Mouse (Mus musculus): ENCODE measurements around the gene Hcfc1r1. TPM values are rescaled to one million over a fixed set of nuclear protein-coding genes. Genes with fewer than 3 reads are reported as not detected.

Hcfc1r1 gene
- polyA plus RNA-seq, 1 experiment, result 359 TPM

GRCm38 (mm10) chr17:23675127-23675526 is 1.7 kb downstream of the Hcfc1r1 start:
- no peak for DNase-seq (ENCODE audit: low read depth)

DNA sequence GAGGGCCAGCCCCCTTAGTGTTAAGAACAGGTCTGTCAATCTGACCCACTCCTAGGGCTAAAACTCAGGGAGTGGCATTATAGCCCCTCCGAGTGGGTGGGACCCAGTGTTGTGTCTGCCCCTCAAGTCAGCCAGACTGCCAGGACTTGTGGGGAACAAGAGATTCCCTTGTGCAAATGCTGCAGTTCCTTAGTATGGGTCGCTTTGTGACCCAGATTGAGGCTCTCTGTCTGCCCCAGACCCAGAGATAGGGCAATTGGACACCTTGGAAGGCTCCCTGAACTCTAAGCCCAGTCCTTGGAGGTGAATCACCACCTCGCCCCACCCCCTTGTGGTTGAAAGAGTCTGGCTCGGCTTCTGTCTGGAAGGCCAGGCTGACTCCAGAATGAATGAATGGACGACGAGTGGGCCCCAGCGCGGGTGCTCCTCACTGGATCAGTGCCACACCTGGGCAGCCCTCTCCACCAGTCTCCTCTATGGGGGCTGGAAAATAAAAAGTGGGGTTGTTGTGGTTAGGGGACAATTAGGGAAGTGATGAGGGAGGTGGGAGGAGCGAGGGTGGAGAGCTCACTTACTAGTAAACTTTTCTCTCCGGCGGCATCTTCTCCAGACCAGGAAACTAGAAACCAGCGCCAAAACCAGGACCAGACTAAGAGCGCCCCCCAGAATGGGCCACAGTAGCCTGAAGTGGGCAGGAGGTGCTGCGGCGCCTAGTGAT is 2.3 kb downstream of the Hcfc1r1 start:
- DNase-seq (ENCODE audit: low read depth), result no peak

DNA sequence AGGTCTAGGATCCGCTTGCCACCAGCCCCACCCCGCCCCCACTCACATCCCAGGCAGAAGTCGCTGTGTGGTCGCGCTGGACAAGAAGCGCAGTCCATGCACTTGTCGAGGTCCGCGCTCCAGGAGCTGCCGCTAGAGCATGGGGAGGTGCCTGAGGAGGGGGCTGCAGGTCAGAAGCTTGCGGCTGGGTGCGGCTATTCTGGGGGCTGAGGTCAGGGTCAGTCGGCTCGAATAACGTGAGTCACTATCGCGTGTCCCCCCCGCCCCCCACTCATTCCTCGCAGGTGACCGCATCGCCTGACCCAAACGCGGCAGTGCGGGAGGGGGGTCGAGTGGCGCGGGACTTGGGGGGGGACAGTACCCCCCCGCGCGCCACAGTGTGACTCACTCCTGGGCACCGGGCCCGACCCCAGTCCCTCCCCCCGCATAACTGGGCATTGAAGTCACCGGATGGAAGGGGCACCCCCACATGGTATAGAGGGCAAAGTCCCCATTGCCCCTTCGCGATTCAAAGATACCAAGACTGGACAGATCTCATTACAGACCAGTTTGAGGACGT is 3.2 kb downstream of the Hcfc1r1 start:
- no peak for DNase-seq (ENCODE audit: low read depth)

- no peak for DNase-seq (ENCODE audit: low read depth)
Measured at GRCm38 (mm10) chr17:23677236-23677679, 3.9 kb downstream of the Hcfc1r1 start, which contains the start of gene Tnfrsf12a. Tnfrsf12a (minus strand) TSS chr17:23677468.

DNA sequence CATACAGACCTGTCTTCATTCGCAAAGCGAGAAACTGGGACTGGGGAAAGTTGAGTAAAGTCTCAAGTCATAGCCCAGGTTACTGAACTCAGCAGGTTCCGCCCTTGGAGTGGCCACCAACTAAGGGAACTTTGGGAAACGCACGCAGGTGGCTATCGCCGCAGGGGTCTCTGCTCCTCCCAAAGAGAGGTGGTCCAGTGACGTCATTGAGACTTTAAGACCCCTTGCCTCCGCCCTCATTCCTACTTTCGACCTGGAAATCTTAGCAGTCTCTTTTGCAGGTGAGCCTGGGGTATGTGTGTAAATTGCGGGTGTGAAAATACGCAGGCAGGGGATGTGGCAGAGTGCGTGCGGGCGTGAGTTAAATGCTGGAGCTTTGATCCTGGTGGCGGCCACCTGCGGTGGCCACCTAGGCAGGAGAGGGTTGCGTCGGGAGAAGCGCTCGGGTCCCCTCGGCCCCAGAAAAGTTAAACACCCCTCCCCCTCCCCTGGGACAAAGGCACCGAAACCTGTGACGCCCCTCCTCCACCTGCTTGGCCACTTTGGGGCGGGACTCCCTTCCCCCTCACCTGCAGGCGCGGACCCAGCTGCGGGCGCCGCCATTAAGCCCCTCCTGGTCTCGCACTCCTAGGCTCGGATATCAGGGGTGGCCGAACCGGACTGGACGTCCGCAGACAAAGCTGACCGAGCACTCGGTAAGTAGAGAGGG is 5.9 kb downstream of the Hcfc1r1 start, which contains the start of gene Cldn6:
Gene Cldn6 (plus strand): TSS at position 123 of the 709 bp plus-strand sequence.
- DNase-seq (ENCODE audit: low read depth), result no peak

DNA sequence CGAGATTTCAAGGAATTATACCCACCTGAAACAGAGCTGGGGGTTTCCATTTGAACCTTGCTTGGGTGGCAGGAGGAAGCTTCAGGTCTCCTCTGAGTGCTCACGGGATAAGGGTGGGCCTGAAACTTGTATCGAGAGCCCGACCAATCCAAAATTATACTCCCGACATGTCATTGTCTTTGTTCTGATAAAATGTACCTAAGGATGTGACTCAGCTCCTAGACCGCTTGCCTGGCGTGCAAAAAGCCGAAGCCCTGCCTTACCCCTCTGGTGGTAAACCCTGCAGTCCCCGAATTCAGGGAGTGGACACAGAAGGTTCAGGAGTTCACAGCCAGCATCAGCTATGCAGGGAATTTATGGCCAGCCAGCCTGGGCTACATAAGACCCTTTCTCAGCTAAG is 6.9 kb downstream of the Hcfc1r1 start:
- no peak for DNase-seq (ENCODE audit: low read depth)

GRCm38 (mm10) chr17:23681086-23681485 is 7.7 kb downstream of the Hcfc1r1 start:
- no peak for DNase-seq (ENCODE audit: low read depth)

- no peak for DNase-seq (ENCODE audit: low read depth)
Measured at GRCm38 (mm10) chr17:23682092-23682491, 8.7 kb downstream of the Hcfc1r1 start.

DNA sequence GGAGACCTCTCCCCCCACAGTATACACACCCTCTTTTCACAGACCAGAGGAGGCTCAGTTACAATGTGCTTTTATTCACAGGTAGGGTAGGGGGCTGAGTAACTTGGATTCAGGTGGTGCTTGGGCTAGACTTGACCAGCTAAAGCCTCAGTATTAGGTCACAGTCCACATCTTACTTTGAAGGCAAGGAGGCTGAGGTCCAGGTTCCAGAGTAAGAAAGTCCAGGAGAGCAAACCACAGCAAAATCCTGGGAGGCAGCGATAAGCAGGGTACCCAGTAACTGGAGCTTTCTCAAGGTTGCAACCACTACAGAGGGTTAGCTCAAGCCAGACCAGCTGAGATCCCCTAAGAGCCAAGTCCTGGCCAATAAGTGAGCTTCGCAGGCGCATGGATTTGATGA is 9.1 kb downstream of the Hcfc1r1 start:
- DNase-seq (ENCODE audit: low read depth), result no peak

DNA sequence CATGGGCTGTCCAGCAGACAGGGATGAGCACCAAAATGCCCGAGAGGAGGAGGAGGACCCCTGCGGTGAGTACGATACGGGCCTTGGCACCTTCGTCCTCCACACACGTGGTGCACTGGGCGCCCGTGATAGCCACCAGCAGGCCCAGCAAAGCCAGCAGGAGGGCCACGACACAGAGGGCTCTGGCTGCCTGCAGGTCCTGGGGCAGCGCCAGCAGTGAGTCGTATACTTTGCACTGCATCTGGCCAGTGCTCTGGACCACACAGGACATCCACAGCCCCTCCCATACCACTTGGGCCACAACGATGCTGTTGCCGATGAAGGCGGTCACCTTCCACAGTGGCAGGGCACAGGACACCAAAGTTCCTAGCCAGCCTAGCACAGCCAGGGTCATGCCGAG is 9.8 kb downstream of the Hcfc1r1 start:
- no peak for DNase-seq (ENCODE audit: low read depth)

DNA sequence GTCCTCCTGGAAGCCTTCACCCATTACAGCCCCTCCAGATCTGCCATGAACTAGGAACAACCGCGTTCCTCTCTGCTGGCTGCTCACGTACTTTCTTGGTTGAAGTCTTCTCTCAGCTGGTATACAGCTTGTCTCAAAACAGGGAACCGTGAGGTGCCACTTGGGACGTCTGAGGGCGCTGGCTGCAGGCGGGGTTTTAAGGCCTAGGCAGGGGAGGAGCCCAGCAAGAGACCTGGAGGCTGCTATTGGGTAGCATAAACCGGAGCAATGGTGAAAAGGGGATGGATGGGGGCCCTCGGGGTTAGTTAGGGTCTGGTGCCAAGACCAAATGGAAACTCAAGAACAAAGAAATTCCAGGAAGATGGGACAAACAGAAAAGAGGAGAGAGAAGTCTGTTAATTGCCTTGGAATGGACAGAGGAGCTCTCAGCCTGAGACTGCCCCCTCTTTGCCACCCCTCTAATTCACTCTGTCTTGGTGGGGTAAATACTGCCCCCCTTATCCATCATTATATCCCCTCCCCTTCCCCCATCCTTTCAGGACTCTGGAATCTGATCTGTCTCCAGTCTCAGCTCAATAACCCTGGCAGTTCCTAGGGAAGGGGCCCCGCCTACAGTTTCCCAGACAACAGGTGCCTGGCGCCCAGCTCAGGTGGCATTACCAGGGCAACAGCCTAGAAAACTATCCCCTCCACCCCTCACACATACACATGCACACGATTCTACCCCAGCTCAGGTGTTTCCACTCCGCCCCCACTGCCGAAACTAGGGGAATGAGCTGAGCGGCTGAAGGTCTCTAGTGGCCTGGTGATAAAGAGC is 10.7 kb downstream of the Hcfc1r1 start, which contains the start of gene Cldn9:
Gene Cldn9 (minus strand): TSS at position 171 of the 817 bp plus-strand sequence.
- DNase-seq (ENCODE audit: low read depth), result no peak

DNA sequence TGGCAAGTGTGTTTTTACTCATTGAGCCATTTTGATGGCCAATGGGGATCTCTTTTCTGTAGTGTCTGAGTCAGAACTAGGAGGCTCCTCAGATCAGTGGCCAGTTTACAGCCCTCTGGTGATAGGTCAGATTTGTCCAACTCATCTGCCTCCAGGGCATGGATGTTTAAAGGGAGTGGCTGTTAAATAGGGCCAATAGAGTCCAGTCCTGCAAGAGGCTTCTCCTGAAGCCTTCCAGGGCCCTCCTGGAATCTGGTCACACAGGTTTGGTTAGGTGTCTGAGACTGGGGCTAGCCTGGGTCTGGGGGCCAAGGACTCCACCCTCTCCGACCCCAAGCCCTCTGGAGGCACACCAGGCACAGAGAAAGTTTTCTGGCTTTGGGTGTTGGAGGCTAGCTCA is 21.1 kb downstream of the Hcfc1r1 start:
- DNase-seq (ENCODE audit: low read depth), result no peak

- no peak for DNase-seq (ENCODE audit: low read depth)
Measured at GRCm38 (mm10) chr17:23695801-23696200, 22.4 kb downstream of the Hcfc1r1 start.

DNA sequence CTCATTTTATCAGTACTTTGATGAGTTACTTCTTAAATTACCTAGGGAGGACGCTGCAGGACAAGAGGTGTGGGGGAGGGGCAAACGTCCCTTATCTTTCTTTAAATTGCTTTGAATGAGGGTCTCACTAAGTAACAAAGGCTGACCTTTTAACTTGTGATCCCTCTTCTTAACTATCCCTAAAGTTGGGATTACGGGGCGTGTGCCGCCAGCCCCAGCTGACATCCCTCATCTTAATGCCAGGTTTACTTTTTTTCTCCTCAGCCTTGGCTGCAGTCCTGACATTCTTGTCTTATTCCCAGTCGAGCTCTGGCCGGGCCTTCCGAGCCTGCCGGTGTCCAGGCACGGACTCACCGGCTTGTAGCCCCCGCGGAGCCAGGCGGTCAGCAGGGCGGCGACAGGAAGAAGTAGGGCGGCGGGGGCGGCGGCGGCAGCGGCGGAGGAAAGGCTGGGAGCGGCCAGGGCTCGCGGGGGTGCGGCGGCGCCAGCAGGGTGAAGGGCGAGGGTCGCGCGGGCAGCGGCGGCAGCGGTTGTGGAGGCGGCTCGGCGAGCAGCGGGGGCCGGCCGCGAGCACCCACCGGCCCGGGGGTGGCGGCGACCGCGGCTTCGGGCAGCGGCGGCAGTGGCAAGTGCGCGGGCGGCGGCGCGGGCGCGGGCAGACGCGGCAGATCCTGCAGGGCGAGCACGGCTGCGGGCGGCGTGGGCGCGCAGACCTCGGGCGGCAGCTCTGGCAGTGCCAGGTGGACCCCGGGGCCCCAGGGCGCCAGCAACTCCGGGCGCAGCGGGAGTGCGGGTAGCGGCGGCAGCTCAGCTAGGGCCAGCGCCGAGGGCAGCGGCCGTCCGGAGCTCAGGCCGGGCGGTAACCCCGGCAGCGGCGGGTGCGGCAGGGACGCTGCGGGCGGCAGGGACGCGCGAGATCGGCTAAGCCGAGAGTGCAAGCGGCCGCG is 26.0 kb downstream of the Hcfc1r1 start:
- no peak for DNase-seq (ENCODE audit: low read depth)

DNA sequence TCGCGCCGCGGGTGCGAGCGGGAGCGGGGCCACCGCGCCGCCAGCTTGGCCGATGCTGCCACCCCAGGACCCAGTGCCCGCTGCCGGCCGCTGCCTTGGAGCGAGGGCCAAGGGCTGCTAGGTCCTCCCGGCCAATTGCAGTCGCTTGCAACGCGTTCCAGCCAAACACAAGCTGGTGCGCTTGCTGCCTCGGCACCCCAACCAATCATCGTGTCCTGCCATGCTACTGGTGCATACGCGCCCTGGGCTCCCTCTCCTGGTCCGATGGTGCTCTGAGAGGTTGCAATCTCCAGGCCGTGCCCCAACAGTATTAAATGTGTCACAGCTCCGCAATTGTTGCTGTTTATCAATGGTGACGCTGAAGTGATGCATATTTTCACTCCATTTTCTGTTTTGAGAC is 26.7 kb downstream of the Hcfc1r1 start:
- DNase-seq (ENCODE audit: low read depth), result no peak

- DNase-seq (ENCODE audit: low read depth), result no peak
Measured at GRCm38 (mm10) chr17:23703301-23703700, 29.9 kb downstream of the Hcfc1r1 start.

GRCm38 (mm10) chr17:23704741-23705140 is 31.3 kb downstream of the Hcfc1r1 start:
- no peak for DNase-seq (ENCODE audit: low read depth)

DNA sequence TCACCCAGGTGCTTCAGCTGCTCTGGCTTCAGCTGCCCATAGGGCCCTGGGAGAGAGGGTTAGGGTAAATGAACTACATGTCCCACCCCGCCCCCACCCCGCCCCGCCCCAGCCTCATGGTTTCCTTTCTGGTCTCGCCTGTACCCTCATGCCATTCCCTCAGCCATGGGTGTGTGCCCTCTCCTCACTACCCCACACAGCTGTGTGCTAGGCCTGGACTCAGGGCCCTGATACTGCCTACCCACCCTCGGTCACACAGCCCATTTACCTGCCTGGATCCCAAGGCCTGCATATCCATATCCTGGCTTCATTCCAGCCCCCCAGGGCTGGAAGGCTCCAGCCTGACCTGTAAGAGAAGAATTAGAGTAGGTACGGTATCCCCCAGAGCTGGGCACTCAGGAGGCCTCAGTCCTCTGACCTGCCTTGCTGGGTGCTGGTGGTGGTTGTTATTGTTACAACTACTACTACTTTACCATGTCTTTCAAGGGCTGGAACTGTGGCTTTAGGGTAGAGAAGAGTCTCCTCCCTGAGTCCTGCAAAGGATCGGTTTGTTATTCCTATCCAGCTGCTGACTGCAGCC is 32.2 kb downstream of the Hcfc1r1 start:
- no peak for DNase-seq (ENCODE audit: low read depth)

DNA sequence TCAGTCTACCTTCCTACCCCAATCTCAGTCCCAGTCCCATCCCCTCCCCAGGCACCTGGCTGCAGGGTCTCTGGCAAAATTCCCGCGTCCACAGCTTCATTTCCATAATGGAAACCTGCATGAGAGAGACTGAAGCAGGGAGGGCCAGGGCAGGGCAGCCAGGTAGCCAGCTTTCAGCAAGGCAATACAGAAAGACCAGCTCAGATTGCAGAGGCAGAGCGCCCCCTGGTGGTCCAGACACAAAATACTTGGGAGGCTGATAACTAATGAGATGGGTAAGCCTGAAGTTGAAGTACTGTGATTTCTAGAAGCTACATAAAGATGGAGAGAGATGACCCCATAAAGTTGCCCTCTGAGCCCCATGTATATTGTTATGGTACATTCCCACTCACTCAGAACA is 32.8 kb downstream of the Hcfc1r1 start:
- no peak for DNase-seq (ENCODE audit: low read depth)

GRCm38 (mm10) chr17:23717003-23717402 is 43.6 kb downstream of the Hcfc1r1 start:
- no peak for DNase-seq (ENCODE audit: low read depth)
